Mouse (Mus musculus) thymus, adult 2 months (tissue): ENCODE data around the gene Idh3a. TPM values are rescaled to one million over a fixed set of nuclear protein-coding genes. Genes with fewer than 3 reads are reported as not detected.

Source experiments
- DNase-seq: peaks from one replicate; pipeline ENCODE4 v3.0.0; 2021
- H3K27ac ChIP-seq: fragments of 200-500 bp; 2 replicates; pipeline ENCODE4 v1.5.1; 2012; ENCODE audit warnings: low read length, control low read depth; ENCODE audit not compliant: control insufficient read depth, insufficient read depth
- H3K27me3 ChIP-seq: fragments of 200-500 bp; 2 replicates; pipeline ENCODE4 v1.6.1; 2012; ENCODE audit warnings: mild to moderate bottlenecking, low read length, moderate library complexity, mixed read lengths; ENCODE audit not compliant: control insufficient read depth, insufficient read depth
- H3K36me3 ChIP-seq: fragments of 200-500 bp; 2 replicates; pipeline ENCODE4 v1.6.1; 2012; ENCODE audit warnings: mild to moderate bottlenecking, low read length, moderate library complexity; ENCODE audit not compliant: control insufficient read depth, insufficient read depth
- H3K4me1 ChIP-seq: fragments of 200-500 bp; replicated peaks from 2 replicates; pipeline ENCODE4 v1.6.1; 2012; ENCODE audit warnings: low read length; ENCODE audit not compliant: control insufficient read depth, insufficient read depth
- H3K4me3 ChIP-seq: fragments of 200-500 bp; 2 replicates; pipeline ENCODE4 v1.5.1; 2012; ENCODE audit warnings: mild to moderate bottlenecking, low read length, control low read depth, moderate library complexity; ENCODE audit not compliant: control insufficient read depth, insufficient read depth
- CTCF ChIP-seq: fragments of 200-500 bp; IDR thresholded peaks from 2 replicates; pipeline ENCODE4 v1.5.1; 2012; ENCODE audit warnings: mild to moderate bottlenecking, control low read depth, low read length, moderate library complexity, borderline replicate concordance; ENCODE audit not compliant: control insufficient read depth, poor library complexity, insufficient read depth; ENCODE audit errors: extremely low read depth
- POLR2A ChIP-seq: fragments of 200-500 bp; IDR thresholded peaks from 2 replicates; pipeline ENCODE4 v1.6.1; 2012; ENCODE audit warnings: mild to moderate bottlenecking, low read length, control low read depth, moderate library complexity; ENCODE audit not compliant: control insufficient read depth, poor library complexity, insufficient read depth; ENCODE audit errors: extremely low read depth
- WGBS: fragments of 180-500 bp; shearing (Covaris S2); methylation state at CpG from one replicate; pipeline ENCODE4 v1.1.7; 2018; 5-methylcytosine and 5-hydroxymethylcytosine counted together
- polyA plus RNA-seq: library from polyadenylated mRNA; depleted of rRNA; stranded (reverse); fragments of >200 nt; gene quantifications from 2 replicates; pipeline ENCODE4 v1.2.3, GENCODE M21; 2012

Idh3a gene
- polyA plus RNA-seq, 1 experiment = 50.1 TPM

DNA sequence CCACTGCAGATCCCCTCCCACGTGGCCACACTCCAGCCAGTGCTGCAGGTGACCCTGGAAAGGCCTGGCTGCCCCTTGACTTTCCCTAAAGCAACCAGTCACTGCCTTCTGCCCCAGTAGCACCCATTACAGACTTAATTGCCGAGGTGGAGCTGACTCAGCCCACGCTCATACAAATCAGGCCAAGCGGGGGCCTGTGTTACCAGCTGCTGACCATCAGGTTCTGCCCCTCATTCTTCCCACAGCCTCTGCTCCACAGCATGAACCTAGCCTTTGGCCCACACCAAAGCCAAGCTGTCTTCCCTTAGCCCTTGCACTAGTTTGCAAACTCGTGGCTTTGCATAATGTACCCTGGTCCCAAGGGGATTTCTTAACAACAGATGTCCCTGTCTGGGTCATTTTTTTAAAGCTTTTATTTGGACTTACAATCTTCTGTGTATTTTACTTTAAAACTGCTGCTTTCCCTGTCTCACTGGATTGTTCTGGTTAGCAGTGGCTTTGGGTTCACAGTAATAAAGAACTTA lies 18.1 kb downstream of the Idh3a start:
- no peak overlapping the region for H3K27ac ChIP-seq
- DNase-seq = no peak
- H3K4me3 ChIP-seq = no peak overlapping the region
- H3K36me3 ChIP-seq = peaks cover 39% of the 10 kb centered on the region
- H3K4me1 ChIP-seq = no peaks in the 10 kb centered on the region
- 92% methylated on average over 5 of the region's 5 CpGs for WGBS
- no peaks in the 10 kb centered on the region for H3K27me3 ChIP-seq
- TF ChIP-seq POLR2A (no peak), CTCF (no peak)

DNA sequence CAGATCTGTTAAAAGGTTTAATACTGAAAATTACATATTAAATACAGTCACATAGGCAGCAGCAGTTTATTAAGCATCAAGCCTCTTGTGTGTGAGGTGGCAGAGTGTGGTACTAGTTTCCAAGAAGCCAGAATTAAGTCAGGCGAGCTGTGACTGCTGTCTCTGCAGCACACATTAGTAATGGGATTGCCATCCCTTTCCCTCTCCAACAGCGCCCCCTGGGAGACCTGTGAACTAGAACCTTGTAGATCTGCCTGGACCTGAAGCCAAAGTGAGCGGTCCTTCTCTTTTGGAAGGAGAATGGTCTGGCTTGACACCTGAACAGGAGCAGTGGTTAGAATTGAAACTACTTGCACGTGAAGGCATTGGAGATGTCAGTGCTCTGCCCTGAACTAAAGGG lies 18.8 kb downstream of the Idh3a start:
- Histone ChIP-seq H3K36me3 (peaks cover 35% of the 10 kb centered on the region), H3K4me1 (no peaks in the 10 kb centered on the region), H3K27ac (no peak overlapping the region), H3K27me3 (no peaks in the 10 kb centered on the region), H3K4me3 (no peak overlapping the region)
- DNase-seq = peak; percentile 51
- no peak for TF ChIP-seq POLR2A
- no peak for TF ChIP-seq CTCF
- WGBS = 80% methylated on average over 4 of the region's 4 CpGs

DNA sequence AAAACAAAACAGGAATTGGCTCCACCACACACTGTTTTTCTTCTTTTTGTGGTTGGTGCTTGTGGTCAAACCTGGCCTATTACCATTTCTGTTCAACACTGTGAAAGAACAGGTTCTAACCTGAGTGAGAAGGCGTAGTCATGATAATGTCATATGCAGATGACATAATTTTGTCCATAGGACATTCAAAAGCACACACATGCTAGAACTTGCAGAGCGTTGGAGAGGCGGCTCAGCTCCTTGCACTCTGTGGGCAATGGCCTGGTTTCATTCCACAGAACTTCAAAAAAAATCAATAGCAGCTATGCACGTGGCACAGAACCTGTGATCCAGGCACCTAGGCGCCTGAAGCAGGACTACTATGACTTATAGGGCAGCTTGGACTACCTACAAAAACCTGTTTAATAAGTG lies 26.7 kb downstream of the Idh3a start:
- no peak overlapping the region for H3K4me3 ChIP-seq
- H3K4me1 ChIP-seq = peaks cover 9% of the 10 kb centered on the region
- no peaks in the 10 kb centered on the region for H3K36me3 ChIP-seq
- TF ChIP-seq POLR2A = no peak
- no peak for TF ChIP-seq CTCF
- DNase-seq = no peak
- no peak overlapping the region for H3K27ac ChIP-seq
- 59% methylated on average over 5 of the region's 5 CpGs for WGBS
- no peaks in the 10 kb centered on the region for H3K27me3 ChIP-seq

DNA sequence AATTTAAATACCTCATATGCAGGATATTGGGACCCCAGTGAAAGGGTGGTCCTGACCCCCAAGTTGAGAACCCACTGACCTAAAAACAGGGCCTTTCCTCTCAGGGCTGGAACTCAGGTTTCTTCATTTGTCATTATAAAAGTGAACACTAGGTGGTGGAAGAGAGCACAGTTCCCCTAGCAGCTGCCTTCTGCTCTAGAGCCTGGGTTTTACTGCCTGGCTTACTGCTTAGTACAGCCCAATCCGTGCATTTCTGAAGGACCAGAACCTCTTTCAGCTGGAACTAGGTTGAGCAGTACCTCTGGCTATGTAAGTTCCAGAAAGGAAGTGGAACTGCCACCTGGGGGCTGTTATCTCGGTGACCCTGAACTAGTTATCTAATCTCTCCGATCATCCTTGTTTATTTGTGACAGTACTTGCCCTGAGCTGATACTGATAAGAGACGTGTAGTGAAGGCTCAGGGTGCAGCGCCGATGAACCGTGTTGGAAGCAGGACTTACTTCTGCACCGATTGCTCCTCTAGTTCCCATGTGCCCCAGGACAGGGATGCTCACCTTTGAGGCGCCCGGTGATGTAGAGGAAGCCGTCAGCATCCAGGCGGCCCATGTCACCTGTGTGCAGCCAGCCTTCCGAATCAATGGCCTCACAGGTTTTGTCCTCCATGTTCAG lies 28.2 kb downstream of the Idh3a start:
- peak; percentile 17 for DNase-seq
- no peak for TF ChIP-seq CTCF
- TF ChIP-seq POLR2A = no peak
- no peaks in the 10 kb centered on the region for H3K36me3 ChIP-seq
- 61% methylated on average over 13 of the region's 13 CpGs for WGBS
- no peaks in the 10 kb centered on the region for H3K27me3 ChIP-seq
- no peak overlapping the region for H3K27ac ChIP-seq
- no peak overlapping the region for H3K4me3 ChIP-seq
- peaks cover 9% of the 10 kb centered on the region for H3K4me1 ChIP-seq

DNA sequence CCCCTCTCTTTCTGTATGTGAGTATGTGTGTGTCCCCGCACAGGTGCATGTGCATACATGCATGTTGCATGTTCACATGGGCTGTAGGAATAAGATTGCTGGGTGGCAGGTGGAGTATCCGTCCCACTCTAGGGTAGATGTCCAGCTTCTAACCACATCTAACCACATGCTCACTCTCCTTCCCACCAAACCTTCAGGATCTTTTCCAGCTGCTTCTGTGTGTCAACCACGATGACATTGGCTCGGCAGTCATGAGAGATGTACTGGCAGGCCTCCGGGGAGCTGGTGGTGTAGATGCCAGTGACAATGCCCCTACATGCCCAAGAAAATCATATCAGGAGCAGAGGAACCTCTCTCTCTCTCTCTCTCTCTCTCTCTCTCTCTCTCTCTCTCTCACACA lies 41.1 kb downstream of the Idh3a start:
- Histone ChIP-seq H3K4me3 (no peak overlapping the region), H3K4me1 (no peaks in the 10 kb centered on the region), H3K27ac (no peak overlapping the region), H3K36me3 (no peaks in the 10 kb centered on the region), H3K27me3 (no peaks in the 10 kb centered on the region)
- TF ChIP-seq POLR2A = no peak
- no peak for TF ChIP-seq CTCF
- no peak for DNase-seq
- WGBS = 90% methylated on average over 5 of the region's 5 CpGs

DNA sequence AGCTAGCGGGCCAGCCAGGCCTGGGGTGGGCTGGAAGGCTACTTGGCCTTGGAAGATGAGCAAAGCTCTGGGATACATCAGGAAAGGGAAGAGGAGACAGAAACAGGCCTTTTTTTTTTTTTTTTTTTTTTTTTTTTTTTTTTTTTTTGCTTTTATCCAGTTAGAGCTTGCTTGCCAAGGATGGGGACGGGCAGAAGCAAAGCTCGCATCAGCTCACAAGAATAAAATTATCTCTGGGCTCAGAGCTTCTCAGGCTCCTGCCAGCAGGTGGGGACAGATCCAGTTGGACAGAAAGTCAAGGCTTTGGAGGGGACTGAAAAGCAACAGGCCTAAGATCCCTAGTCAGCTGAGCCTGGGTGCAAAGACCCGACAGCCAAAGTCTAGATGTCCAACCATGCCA lies 42.6 kb downstream of the Idh3a start:
- H3K36me3 ChIP-seq = no peaks in the 10 kb centered on the region
- no peaks in the 10 kb centered on the region for H3K4me1 ChIP-seq
- 98% methylated on average over 4 of the region's 4 CpGs for WGBS
- DNase-seq = no peak
- H3K4me3 ChIP-seq = no peak overlapping the region
- TF ChIP-seq CTCF = no peak
- no peak for TF ChIP-seq POLR2A
- H3K27me3 ChIP-seq = no peaks in the 10 kb centered on the region
- no peak overlapping the region for H3K27ac ChIP-seq
